Mouse (Mus musculus) ES-E14 (cell line): Measurements from ENCODE around the gene Tlr9.

ENCODE experiments used
- HCFC1 ChIP-seq: IDR thresholded peaks from 2 replicates; pipeline ENCODE4 v1.6.1; 2012; ENCODE audit warnings: low read length, inconsistent platforms, borderline replicate concordance; ENCODE audit not compliant: insufficient read depth
- MAFK ChIP-seq: IDR thresholded peaks from 2 replicates; pipeline ENCODE4 v1.6.1; 2014; ENCODE audit warnings: mild to moderate bottlenecking, low read depth, low read length, inconsistent platforms; ENCODE audit not compliant: insufficient read depth

DNA sequence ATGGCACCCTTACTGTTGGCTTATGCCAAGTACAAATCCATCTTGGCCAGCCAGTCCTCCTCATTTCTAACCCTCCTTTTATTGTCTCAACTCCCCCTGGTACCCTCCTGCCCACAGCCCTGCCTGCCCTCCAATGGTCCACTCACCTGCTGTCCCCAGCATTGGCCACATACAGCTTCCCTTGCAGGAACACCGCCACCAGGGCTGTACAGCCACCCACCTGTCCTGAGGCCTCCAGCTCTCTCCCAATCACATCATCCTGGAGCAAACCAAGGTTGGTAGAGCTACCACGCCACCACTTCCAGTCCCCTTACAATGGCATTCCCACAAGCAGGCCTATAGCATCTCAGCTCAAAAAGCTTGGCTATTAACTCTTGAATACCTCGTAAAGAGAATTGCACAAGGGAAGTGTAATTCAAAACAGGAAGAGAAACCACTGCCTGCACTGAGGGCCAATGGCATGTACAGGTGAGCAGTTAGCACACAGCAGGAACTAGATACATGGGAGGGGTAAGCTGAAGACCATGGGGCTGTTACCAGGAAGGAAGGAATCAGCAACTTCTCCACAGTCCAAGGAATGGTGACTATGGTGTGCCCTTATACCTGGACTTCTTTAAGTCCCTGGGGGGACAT lies 25.2 kb upstream of the Tlr9 start:
- no peak for TF ChIP-seq HCFC1
- no peak for TF ChIP-seq MAFK
